Comparison of ENCODE assay signal across 8 mouse cellular contexts in the genomic region with DNA sequence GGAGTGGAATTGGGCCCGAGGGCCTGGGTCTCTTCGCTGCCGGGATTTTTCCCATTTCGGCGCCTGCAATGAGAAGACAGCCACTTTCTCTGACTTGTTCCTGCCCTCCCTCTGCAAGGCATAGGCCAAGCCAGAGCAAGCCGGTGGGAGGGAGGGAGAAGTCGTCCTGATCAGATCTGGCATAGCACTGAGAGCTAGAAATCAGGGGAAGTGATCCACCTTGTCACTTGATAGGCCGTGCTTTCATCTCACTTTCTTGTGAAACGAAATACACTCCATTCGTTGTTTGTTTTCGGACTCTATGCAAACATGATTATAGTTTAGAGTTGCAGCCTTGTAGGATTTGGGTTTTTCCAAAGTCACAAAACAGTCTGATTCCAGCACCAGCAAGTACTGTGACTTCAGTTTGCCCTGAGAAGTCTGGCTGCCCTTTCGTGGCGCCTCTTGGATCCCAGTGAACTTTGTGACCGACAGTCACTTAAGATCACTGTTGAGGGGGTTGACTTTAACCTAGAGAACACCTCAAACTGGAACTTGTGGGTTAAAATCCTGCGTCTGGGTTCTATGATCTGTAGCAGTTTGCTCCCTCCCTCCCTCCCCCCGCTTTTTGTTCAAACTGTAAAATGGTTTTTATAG. TPM values are rescaled to one million over a fixed set of nuclear protein-coding genes. Genes with fewer than 3 reads are reported as not detected.
DNase-seq lines count a peak whose midpoint lies in the region; ATAC-seq and TF ChIP-seq lines count a peak whose summit lies in the region.

No protein-coding gene starts in this region.

- H3K36me3 ChIP-seq in heart, embryonic 12.5 days, result peaks cover 48% of the 10 kb centered on the region
- H3K36me3 ChIP-seq in ES-E14 (ENCODE audit: control insufficient read depth, insufficient read depth, low read length, poor library complexity, severe bottlenecking) (peaks cover 30% of the 10 kb centered on the region), macrophage (ENCODE audit: inconsistent target) (peaks cover 49% of the 10 kb centered on the region)
- H3K36me3 ChIP-seq in forebrain, embryonic 14.5 days (ENCODE audit: control insufficient read depth, insufficient read depth, low read length), result peaks cover 48% of the 10 kb centered on the region

- peaks cover 55% of the 10 kb centered on the region for H3K4me1 ChIP-seq in heart, embryonic 12.5 days (replicated peaks)
- H3K4me1 ChIP-seq in ES-E14 (ENCODE audit: control insufficient read depth in 2 of 2, insufficient read depth in 2 of 2, low read length in 2 of 2, poor library complexity in 1 of 2), result no peaks in the 10 kb centered on the region; a peak in 1 of 4 replicates
- H3K4me1 ChIP-seq in forebrain, embryonic 14.5 days (ENCODE audit: control insufficient read depth, insufficient read depth, low read length), result peaks cover 13% of the 10 kb centered on the region

- in situ Hi-C loops in ES-E14 (cut with MboI; ENCODE audit: low sequenced_read_pairs in 2 of 2, unreplicated experiment in 2 of 2), result no loop called here

- peak overlapping the region; percentile 88 for H3K27ac ChIP-seq in heart, embryonic 12.5 days (ENCODE audit: poor library complexity, severe bottlenecking)
- H3K27ac ChIP-seq in ES-E14 (ENCODE audit: insufficient read depth, low read depth, low read length, poor library complexity, severe bottlenecking) (peak overlapping the region; percentile 66), macrophage (peak overlapping the region; percentile 92)
- peak overlapping the region; percentile 66 for H3K27ac ChIP-seq in forebrain, embryonic 14.5 days (ENCODE audit: low read depth, low read length)

- H3K4me2 ChIP-seq in heart, embryonic 12.5 days, result peak overlapping the region; percentile 85
- H3K4me2 ChIP-seq in forebrain, embryonic 14.5 days (ENCODE audit: low read length), result peak overlapping the region; percentile 100

- peak overlapping the region; percentile 86 for H3K4me3 ChIP-seq in heart, embryonic 12.5 days
- H3K4me3 ChIP-seq in ES-E14 (ENCODE audit: insufficient read depth in 1 of 2, low read depth in 1 of 2, low read length in 2 of 2, poor library complexity in 1 of 2, severe bottlenecking in 1 of 2) (peak overlapping the region; percentile 85 to 87), macrophage (ENCODE audit: inconsistent target) (peak overlapping the region; percentile 100)
- peak overlapping the region; percentile 90 for H3K4me3 ChIP-seq in forebrain, embryonic 14.5 days (ENCODE audit: low read depth, low read length)

- peak; percentile 44 for ATAC-seq in heart, embryonic 12.5 days (ENCODE audit: insufficient number of reproducible peaks, low FRiP score)
- ATAC-seq in forebrain, embryonic 14.5 days, result peak; percentile 45

- H3K27me3 ChIP-seq in heart, embryonic 12.5 days (replicated peaks), result no peaks in the 10 kb centered on the region
- no peaks in the 10 kb centered on the region for H3K27me3 ChIP-seq in forebrain, embryonic 14.5 days (replicated peaks; ENCODE audit: control insufficient read depth, insufficient read depth, low read length)

- H3K9me3 ChIP-seq in heart, embryonic 12.5 days (replicated peaks), result no peaks in the 10 kb centered on the region
- no peaks in the 10 kb centered on the region for H3K9me3 ChIP-seq in ES-E14 (ENCODE audit: control insufficient read depth, insufficient read depth, low read depth, low read length)
- H3K9me3 ChIP-seq in forebrain, embryonic 14.5 days (replicated peaks; ENCODE audit: control insufficient read depth, low read length), result no peaks in the 10 kb centered on the region

- no peak for DNase-seq in heart, adult 18-20 months
- no peak for DNase-seq in ES-E14 (ENCODE audit: low read depth, low spot score)
- DNase-seq in forebrain, embryonic 14.5 days (ENCODE audit: low spot score), result no peak
- no peak for DNase-seq in thymus, postnatal 14 days
- DNase-seq in gastrocnemius, postnatal 10 days, result no peak
- no peak for DNase-seq in gastrocnemius, postnatal 25 days

- WGBS in heart, embryonic 12.5 days, result 8% methylated on average over 16 of the region's 16 CpGs
- 20% methylated on average over 16 of the region's 16 CpGs for WGBS in forebrain, embryonic 14.5 days
- WGBS in macrophage (ENCODE audit: missing documents), result 4% methylated on average over 16 of the region's 16 CpGs

- peaks cover 80% of the 10 kb centered on the region for H3K79me2 ChIP-seq in macrophage (ENCODE audit: inconsistent target)

- H3K9ac ChIP-seq in heart, embryonic 12.5 days, result peak overlapping the region; percentile 81
- H3K9ac ChIP-seq in ES-E14 (ENCODE audit: insufficient read depth, low read depth, low read length, poor library complexity, severe bottlenecking), result peak overlapping the region; percentile 86
- H3K9ac ChIP-seq in forebrain, embryonic 14.5 days (ENCODE audit: low read length), result peak overlapping the region; percentile 80

TF ChIP-seq in ES-E14, 5 proteins besides CTCF, POLR2A, EP300 and RAD21:
- TF ChIP-seq HCFC1 (IDR thresholded peaks at IDR 0.05; ENCODE audit: borderline replicate concordance, insufficient read depth, low read length) (no peak), ZC3H11A (IDR thresholded peaks at IDR 0.05; ENCODE audit: borderline replicate concordance, low read depth, low read length) (no peak), MAFK (IDR thresholded peaks at IDR 0.05; ENCODE audit: insufficient read depth, low read depth, low read length) (no peak), ZNF384 (IDR thresholded peaks at IDR 0.05; ENCODE audit: low read depth, low read length) (no peak), CHD2 (IDR thresholded peaks at IDR 0.05; ENCODE audit: low read depth, low read length) (no peak)
TF ChIP-seq in ES-E14: peak in this region for 0.

RNA-seq across cellular contexts. Expression of gene Arhgap1, which starts 0.8 kb away (rescaled TPM):
- polyA plus RNA-seq in heart, embryonic 12.5 days (2016; fragmentation: Nextera tagmentation; extraction: Ambion mirVana), result 168 and 169 TPM in 2 replicates
- total RNA-seq in heart, adult 18-20 months (2021), result 10 to 100 TPM; 22.1 to 26.5 TPM
- total RNA-seq in ES-E14 (2012; rRNA removed), result 28.9 and 49.3 TPM in 2 replicates
- polyA plus RNA-seq in forebrain, embryonic 14.5 days (2014; fragmentation: Nextera tagmentation; extraction: Ambion mirVana), result 87.9 and 89.6 TPM in 2 replicates
- total RNA-seq in macrophage (2018; cell fraction: chromatin; rRNA removed), result 10 to 100 TPM; 30.3 to 78.8 (median 56.1) TPM
- total RNA-seq in macrophage (2018; cell fraction: cytosol; rRNA removed), result 10 to 100 TPM; 52.7 to 86.6 (median 65.2) TPM
- total RNA-seq in macrophage (2018; cell fraction: nucleus; rRNA removed), result 10 to 100 TPM; 32.6 to 80.6 (median 48.6) TPM
- 71.8 to 86.9 TPM (median 78.6 TPM) in 3 replicates for polyA plus RNA-seq in macrophage (2018)
- total RNA-seq in gastrocnemius, postnatal 10 days (2021), result 10 to 100 TPM; 23.6 to 28.1 TPM
- 1 to 10 TPM; 7.6 to 9.7 TPM for total RNA-seq in gastrocnemius, postnatal 25 days (2021)

RNA-seq across cellular contexts. Expression of gene Zfp408, which starts 0.9 kb away (rescaled TPM):
- 6.1 and 6.9 TPM in 2 replicates for polyA plus RNA-seq in heart, embryonic 12.5 days (2016; fragmentation: Nextera tagmentation; extraction: Ambion mirVana)
- 1 to 10 TPM; 3.6 to 4.6 TPM for total RNA-seq in heart, adult 18-20 months (2021)
- total RNA-seq in ES-E14 (2012; rRNA removed), result 21.2 and 28.8 TPM in 2 replicates
- 5.2 and 7.5 TPM in 2 replicates for polyA plus RNA-seq in forebrain, embryonic 14.5 days (2014; fragmentation: Nextera tagmentation; extraction: Ambion mirVana)
- 10 to 100 TPM; 10.4 to 73.8 (median 46.7) TPM for total RNA-seq in macrophage (2018; cell fraction: chromatin; rRNA removed)
- total RNA-seq in macrophage (2018; cell fraction: cytosol; rRNA removed), result 10 to 100 TPM in 2 of 26 experiments, 1 to 10 TPM in 24; 3.6 to 12.3 (median 7.3) TPM
- 10 to 100 TPM; 13.2 to 53.6 (median 30.1) TPM for total RNA-seq in macrophage (2018; cell fraction: nucleus; rRNA removed)
- 7.1 to 9.6 TPM (median 7.2 TPM) in 3 replicates for polyA plus RNA-seq in macrophage (2018)
- total RNA-seq in gastrocnemius, postnatal 10 days (2021), result 1 to 10 TPM; 5.9 to 6.4 TPM
- total RNA-seq in gastrocnemius, postnatal 25 days (2021), result 1 to 10 TPM; 2.2 to 3.7 TPM

RNA-seq across cellular contexts. Expression of gene F2, which starts 14.3 kb away (rescaled TPM):
- 0.60 and 2.2 TPM in 2 replicates for polyA plus RNA-seq in heart, embryonic 12.5 days (2016; fragmentation: Nextera tagmentation; extraction: Ambion mirVana)
- not detected for total RNA-seq in heart, adult 18-20 months (2021)
- total RNA-seq in ES-E14 (2012; rRNA removed), result 1.4 and 2.0 TPM in 2 replicates
- 0.11 and 0.14 TPM in 2 replicates for polyA plus RNA-seq in forebrain, embryonic 14.5 days (2014; fragmentation: Nextera tagmentation; extraction: Ambion mirVana)
- total RNA-seq in macrophage (2018; cell fraction: chromatin; rRNA removed), result not detected
- total RNA-seq in macrophage (2018; cell fraction: cytosol; rRNA removed), result not detected
- not detected for total RNA-seq in macrophage (2018; cell fraction: nucleus; rRNA removed)
- polyA plus RNA-seq in macrophage (2018), result not detected in 3 replicates
- 1 to 10 TPM in 1 of 2 experiments, under 1 TPM in 1; 0.16 to 1.1 TPM for total RNA-seq in gastrocnemius, postnatal 10 days (2021)
- under 1 TPM in 1 of 2 experiments, not detected in 1; 0.26 TPM for total RNA-seq in gastrocnemius, postnatal 25 days (2021)

RNA-seq across cellular contexts. Expression of gene Atg13, which starts 59.9 kb away (rescaled TPM):
- polyA plus RNA-seq in heart, embryonic 12.5 days (2016; fragmentation: Nextera tagmentation; extraction: Ambion mirVana), result 22.3 TPM in 2 replicates
- 10 to 100 TPM; 49.7 to 53.9 TPM for total RNA-seq in heart, adult 18-20 months (2021)
- total RNA-seq in ES-E14 (2012; rRNA removed), result 13.8 and 18.7 TPM in 2 replicates
- polyA plus RNA-seq in forebrain, embryonic 14.5 days (2014; fragmentation: Nextera tagmentation; extraction: Ambion mirVana), result 40.4 and 43.3 TPM in 2 replicates
- total RNA-seq in macrophage (2018; cell fraction: chromatin; rRNA removed), result 10 to 100 TPM; 10.3 to 38.4 (median 22.3) TPM
- 10 to 100 TPM; 20.8 to 37.4 (median 29.2) TPM for total RNA-seq in macrophage (2018; cell fraction: cytosol; rRNA removed)
- total RNA-seq in macrophage (2018; cell fraction: nucleus; rRNA removed), result 10 to 100 TPM; 15.8 to 39.1 (median 27.7) TPM
- polyA plus RNA-seq in macrophage (2018), result 18.4 to 29.2 TPM (median 20.7 TPM) in 3 replicates
- 10 to 100 TPM; 22.2 to 23.7 TPM for total RNA-seq in gastrocnemius, postnatal 10 days (2021)
- total RNA-seq in gastrocnemius, postnatal 25 days (2021), result 10 to 100 TPM; 23.4 to 24.4 TPM
